Mouse (Mus musculus): ENCODE measurements around the gene Ltn1. TPM values are rescaled to one million over a fixed set of nuclear protein-coding genes. Genes with fewer than 3 reads are reported as not detected.

Gene Ltn1
- polyA plus RNA-seq, 1 experiment from 2014 or later: 10.5 TPM

DNA sequence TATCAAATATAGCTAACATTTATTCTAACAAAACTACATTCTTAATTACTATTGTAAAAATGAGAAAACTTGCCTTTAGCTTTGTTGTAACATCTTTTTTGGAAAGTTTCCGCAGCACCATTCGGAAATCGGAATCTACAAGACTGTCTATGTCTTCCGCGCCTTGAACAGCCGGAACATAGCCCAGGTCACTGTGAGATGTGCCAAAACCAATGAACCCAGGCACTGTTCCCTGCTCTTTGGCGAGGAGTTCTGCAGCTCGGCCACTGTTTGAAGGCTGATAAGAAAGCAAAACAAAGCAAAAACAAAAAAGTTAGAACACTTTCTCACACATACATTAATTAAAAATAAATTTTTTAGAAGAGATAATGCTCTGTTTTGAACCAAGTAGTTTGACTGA is 4.9 kb downstream of the Ltn1 start:
- no peak overlapping the region for H3K27ac ChIP-seq (ENCODE audit: low read length)
- no peak overlapping the region for H3K4me2 ChIP-seq (ENCODE audit: low read depth, low read length)
- H3K4me3 ChIP-seq (ENCODE audit: low read depth, low read length): no peak overlapping the region
- H3K36me3 ChIP-seq (ENCODE audit: control insufficient read depth, insufficient read depth): peaks cover 31% of the 10 kb centered on the region
- no peaks in the 10 kb centered on the region for H3K27me3 ChIP-seq (ENCODE audit: control insufficient read depth, insufficient read depth, low read depth, low read length)
- H3K4me1 ChIP-seq (ENCODE audit: control insufficient read depth, low read depth, low read length): no peaks in the 10 kb centered on the region
- H3K9ac ChIP-seq (ENCODE audit: low read depth, low read length): no peak overlapping the region
- ATAC-seq (ENCODE audit: low read depth): no peak
- no peaks in the 10 kb centered on the region for H3K9me3 ChIP-seq (replicated peaks; ENCODE audit: control insufficient read depth, low read length)
- WGBS (ENCODE audit: insufficient replicate concordance): 86% methylated on average over 8 of the region's 8 CpGs

DNA sequence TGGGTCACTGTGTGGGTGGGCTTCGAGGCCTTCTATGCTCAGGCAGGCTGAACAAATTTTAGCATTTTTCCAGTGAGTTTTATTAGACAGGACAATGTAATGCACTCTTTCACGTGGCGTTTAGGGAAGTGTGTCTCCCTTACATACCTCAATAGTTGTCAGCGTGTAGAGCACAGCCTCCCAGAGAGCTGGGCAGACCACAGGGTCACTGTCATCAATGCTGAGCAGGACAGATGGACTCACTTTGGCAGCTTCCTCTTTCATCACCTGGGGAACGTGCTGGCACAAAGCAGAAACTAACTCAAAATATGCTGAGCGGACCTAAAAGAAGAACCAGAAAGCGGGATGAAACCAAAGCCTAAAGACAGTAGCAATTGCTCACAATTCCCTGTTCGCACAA is 11.8 kb downstream of the Ltn1 start:
- 80% methylated on average over 8 of the region's 8 CpGs for WGBS (ENCODE audit: insufficient replicate concordance)
- ATAC-seq (ENCODE audit: low read depth): no peak
- H3K27ac ChIP-seq (ENCODE audit: low read length): no peak overlapping the region
- H3K4me3 ChIP-seq (ENCODE audit: low read depth, low read length): no peak overlapping the region
- no peak overlapping the region for H3K9ac ChIP-seq (ENCODE audit: low read depth, low read length)
- no peak overlapping the region for H3K4me2 ChIP-seq (ENCODE audit: low read depth, low read length)
- H3K9me3 ChIP-seq (replicated peaks; ENCODE audit: control insufficient read depth, low read length): no peaks in the 10 kb centered on the region
- H3K36me3 ChIP-seq (ENCODE audit: control insufficient read depth, insufficient read depth): peaks cover 77% of the 10 kb centered on the region
- H3K27me3 ChIP-seq (ENCODE audit: control insufficient read depth, insufficient read depth, low read depth, low read length): no peaks in the 10 kb centered on the region
- H3K4me1 ChIP-seq (ENCODE audit: control insufficient read depth, low read depth, low read length): no peaks in the 10 kb centered on the region

DNA sequence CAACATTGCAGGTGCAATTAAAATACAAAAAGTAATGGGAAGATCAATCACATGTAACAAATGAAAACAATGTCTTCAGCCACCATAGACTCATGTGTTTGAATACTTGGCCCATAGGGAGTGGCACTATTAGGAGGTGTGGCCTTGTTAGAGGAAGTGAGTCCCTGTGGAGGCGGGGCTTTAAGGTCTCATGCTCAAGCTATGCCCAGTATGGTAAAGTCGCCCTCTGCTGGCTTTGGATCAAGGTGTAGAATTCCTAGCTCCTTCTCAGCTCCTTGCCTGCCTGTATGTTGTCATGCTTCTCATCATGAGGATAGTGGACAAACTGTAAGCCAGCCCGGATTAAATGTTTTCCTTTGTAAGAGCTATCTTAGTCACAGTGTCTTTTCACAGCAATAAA is 27.4 kb downstream of the Ltn1 start:
- H3K9ac ChIP-seq (ENCODE audit: low read depth, low read length): no peak overlapping the region
- ATAC-seq (ENCODE audit: low read depth): peak; percentile 56; the same call in 1 of the 2 replicates
- no peaks in the 10 kb centered on the region for H3K9me3 ChIP-seq (replicated peaks; ENCODE audit: control insufficient read depth, low read length)
- H3K27me3 ChIP-seq (ENCODE audit: control insufficient read depth, insufficient read depth, low read depth, low read length): no peaks in the 10 kb centered on the region
- H3K4me3 ChIP-seq (ENCODE audit: low read depth, low read length): no peak overlapping the region
- WGBS (ENCODE audit: insufficient replicate concordance): 67% methylated on average over 3 of the region's 3 CpGs
- no peak overlapping the region for H3K27ac ChIP-seq (ENCODE audit: low read length)
- H3K36me3 ChIP-seq (ENCODE audit: control insufficient read depth, insufficient read depth): peaks cover 41% of the 10 kb centered on the region
- no peaks in the 10 kb centered on the region for H3K4me1 ChIP-seq (ENCODE audit: control insufficient read depth, low read depth, low read length)
- no peak overlapping the region for H3K4me2 ChIP-seq (ENCODE audit: low read depth, low read length)

DNA sequence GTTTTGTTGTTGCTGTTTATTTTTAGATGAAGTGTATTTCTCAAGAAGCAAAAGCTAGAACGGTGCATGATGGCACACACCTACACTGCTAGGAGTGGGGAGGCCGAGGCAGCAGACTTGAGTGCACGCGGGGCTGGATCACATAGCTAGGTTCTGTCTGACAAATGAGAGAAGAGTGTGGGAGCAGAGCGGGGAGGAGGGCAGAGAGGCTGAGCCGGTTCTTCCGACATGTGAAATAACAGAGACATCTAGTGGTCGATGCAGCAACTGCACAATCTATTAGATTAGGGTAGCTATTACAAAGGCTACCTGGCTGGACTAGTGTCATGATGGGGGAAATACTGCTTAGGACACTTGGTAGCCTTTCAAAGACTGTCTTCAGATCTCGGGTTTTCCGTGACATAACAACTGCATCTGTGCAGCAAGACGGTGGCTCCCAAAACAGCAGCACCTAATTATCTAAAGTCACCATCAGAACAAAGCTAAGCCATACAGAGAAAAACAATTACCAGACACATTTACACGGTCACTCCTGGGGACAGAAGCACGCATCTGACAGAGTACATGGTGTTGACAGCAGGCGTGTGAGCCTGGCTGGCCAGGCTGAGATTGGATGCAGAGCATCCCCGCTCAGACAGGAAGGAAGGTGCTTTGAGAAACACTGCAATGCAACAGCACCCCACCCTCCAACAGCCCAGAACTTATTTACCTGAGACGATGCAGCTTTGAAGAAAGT is 38.4 kb downstream of the Ltn1 start:
- H3K27ac ChIP-seq (ENCODE audit: low read length): no peak overlapping the region
- WGBS (ENCODE audit: insufficient replicate concordance): 54% methylated on average over 16 of the region's 16 CpGs
- H3K4me3 ChIP-seq (ENCODE audit: low read depth, low read length): no peak overlapping the region
- no peaks in the 10 kb centered on the region for H3K27me3 ChIP-seq (ENCODE audit: control insufficient read depth, insufficient read depth, low read depth, low read length)
- H3K9me3 ChIP-seq (replicated peaks; ENCODE audit: control insufficient read depth, low read length): no peaks in the 10 kb centered on the region
- H3K9ac ChIP-seq (ENCODE audit: low read depth, low read length): no peak overlapping the region
- peak; percentile 47; the same call in 1 of the 2 replicates for ATAC-seq (ENCODE audit: low read depth)
- H3K4me2 ChIP-seq (ENCODE audit: low read depth, low read length): no peak overlapping the region
- H3K36me3 ChIP-seq (ENCODE audit: control insufficient read depth, insufficient read depth): peaks cover 27% of the 10 kb centered on the region
- no peaks in the 10 kb centered on the region for H3K4me1 ChIP-seq (ENCODE audit: control insufficient read depth, low read depth, low read length)

DNA sequence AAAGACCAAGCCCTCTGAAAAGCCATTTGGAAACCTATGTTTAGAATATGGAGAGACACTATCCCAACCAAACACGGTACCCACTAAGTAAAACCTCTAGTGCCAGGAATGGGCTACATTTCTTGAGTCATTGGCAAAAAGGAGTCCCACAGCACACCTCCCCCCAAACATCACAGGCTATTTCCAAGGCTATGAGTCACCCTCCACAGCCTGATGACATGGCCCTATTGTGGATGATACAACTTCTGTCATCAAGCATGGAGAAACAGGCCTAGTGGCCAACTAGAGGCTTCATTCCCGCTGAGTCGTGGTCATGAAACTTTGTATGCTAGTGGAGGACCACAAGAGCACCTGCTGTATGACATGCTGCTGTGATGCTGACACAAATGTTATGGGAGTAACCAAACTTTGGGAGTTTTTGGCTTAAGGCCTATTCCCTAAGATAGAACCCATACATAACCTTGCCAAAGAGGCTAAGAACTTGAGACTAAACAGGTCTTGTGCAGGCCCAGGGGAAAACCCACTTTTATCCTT is 44.9 kb downstream of the Ltn1 start:
- Histone ChIP-seq H3K4me2 (ENCODE audit: low read depth, low read length) (no peak overlapping the region), H3K9ac (ENCODE audit: low read depth, low read length) (no peak overlapping the region), H3K4me1 (ENCODE audit: control insufficient read depth, low read depth, low read length) (no peaks in the 10 kb centered on the region), H3K27ac (ENCODE audit: low read length) (no peak overlapping the region), H3K27me3 (ENCODE audit: control insufficient read depth, insufficient read depth, low read depth, low read length) (no peaks in the 10 kb centered on the region), H3K9me3 (replicated peaks; ENCODE audit: control insufficient read depth, low read length) (no peaks in the 10 kb centered on the region), H3K36me3 (ENCODE audit: control insufficient read depth, insufficient read depth) (peaks cover 16% of the 10 kb centered on the region), H3K4me3 (ENCODE audit: low read depth, low read length) (no peak overlapping the region)
- WGBS (ENCODE audit: insufficient replicate concordance): 89% methylated on average over 3 of the region's 3 CpGs
- ATAC-seq (ENCODE audit: low read depth): no peak

DNA sequence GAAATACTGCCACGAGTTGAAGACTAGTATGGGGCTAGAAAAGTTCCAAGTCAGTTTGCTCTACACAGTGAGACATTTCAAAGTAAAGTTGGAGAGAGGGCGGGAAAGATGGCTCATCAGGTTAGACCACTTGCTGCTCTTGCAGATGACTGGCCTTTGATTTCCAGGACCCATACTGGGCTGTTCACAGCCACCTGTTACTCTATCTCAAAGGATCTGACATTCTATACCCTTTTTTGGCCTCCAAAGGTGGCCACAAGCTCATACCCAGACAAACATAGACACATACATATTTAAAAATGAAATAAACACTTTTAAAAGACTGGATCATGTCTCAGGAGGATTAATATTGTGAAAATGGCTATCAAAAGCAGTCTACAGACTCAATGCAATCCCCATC is 48.0 kb downstream of the Ltn1 start:
- Histone ChIP-seq H3K4me2 (ENCODE audit: low read depth, low read length) (no peak overlapping the region), H3K9me3 (replicated peaks; ENCODE audit: control insufficient read depth, low read length) (no peaks in the 10 kb centered on the region), H3K27ac (ENCODE audit: low read length) (no peak overlapping the region), H3K27me3 (ENCODE audit: control insufficient read depth, insufficient read depth, low read depth, low read length) (no peaks in the 10 kb centered on the region), H3K4me3 (ENCODE audit: low read depth, low read length) (no peak overlapping the region), H3K9ac (ENCODE audit: low read depth, low read length) (no peak overlapping the region), H3K4me1 (ENCODE audit: control insufficient read depth, low read depth, low read length) (no peaks in the 10 kb centered on the region), H3K36me3 (ENCODE audit: control insufficient read depth, insufficient read depth) (peaks cover 41% of the 10 kb centered on the region)
- 62% methylated on average over 2 of the region's 2 CpGs for WGBS (ENCODE audit: insufficient replicate concordance)
- no peak for ATAC-seq (ENCODE audit: low read depth)

DNA sequence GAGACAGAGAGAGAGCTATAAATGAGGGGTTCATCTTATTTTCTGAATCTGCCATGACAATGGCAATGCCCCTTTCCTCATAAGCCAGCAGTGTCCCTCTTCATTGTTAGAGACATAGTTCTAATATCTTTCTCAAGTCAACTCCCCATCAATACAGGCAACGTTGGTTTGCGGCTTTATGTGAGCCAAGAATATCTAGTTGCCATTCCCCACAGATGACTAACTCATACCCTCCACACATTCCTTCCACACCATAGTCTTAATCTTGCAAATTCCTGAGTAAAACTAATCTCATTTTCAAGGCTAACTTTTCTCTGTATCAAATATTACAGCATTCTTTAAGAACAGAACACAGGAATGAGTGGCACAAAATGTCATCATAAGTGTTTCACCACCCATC is 49.4 kb downstream of the Ltn1 start:
- Histone ChIP-seq H3K4me1 (ENCODE audit: control insufficient read depth, low read depth, low read length) (no peaks in the 10 kb centered on the region), H3K36me3 (ENCODE audit: control insufficient read depth, insufficient read depth) (peaks cover 42% of the 10 kb centered on the region), H3K9me3 (replicated peaks; ENCODE audit: control insufficient read depth, low read length) (no peaks in the 10 kb centered on the region), H3K27me3 (ENCODE audit: control insufficient read depth, insufficient read depth, low read depth, low read length) (no peaks in the 10 kb centered on the region), H3K27ac (ENCODE audit: low read length) (no peak overlapping the region), H3K9ac (ENCODE audit: low read depth, low read length) (no peak overlapping the region), H3K4me2 (ENCODE audit: low read depth, low read length) (no peak overlapping the region), H3K4me3 (ENCODE audit: low read depth, low read length) (no peak overlapping the region)
- ATAC-seq (ENCODE audit: low read depth): no peak
- 78% methylated on average over 2 of the region's 2 CpGs for WGBS (ENCODE audit: insufficient replicate concordance)

DNA sequence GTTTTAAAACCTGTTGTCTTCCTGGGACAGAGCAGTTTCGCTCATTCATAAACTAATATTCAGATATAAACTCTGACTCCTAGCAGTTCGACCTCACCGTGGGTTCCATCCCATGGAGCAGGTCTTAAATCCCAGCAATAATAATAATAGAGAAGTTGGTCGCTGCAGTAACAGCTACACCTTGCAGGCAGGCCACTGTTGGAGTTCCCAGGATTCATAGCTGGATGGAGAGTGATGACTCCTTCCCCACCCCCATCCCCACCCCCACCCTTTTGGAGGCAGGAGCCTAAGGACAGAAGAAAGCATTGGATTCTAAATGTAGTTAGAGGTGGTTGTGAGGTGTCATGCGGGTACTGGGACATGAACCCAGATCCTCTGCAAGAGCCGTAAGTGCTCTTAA is 66.0 kb downstream of the Ltn1 start:
- H3K27me3 ChIP-seq (ENCODE audit: control insufficient read depth, insufficient read depth, low read depth, low read length): no peaks in the 10 kb centered on the region
- H3K4me2 ChIP-seq (ENCODE audit: low read depth, low read length): no peak overlapping the region
- no peaks in the 10 kb centered on the region; the same call in 1 of the 2 replicates for H3K4me1 ChIP-seq (ENCODE audit: control insufficient read depth, low read depth, low read length)
- 78% methylated on average over 6 of the region's 6 CpGs for WGBS (ENCODE audit: insufficient replicate concordance)
- no peaks in the 10 kb centered on the region for H3K9me3 ChIP-seq (replicated peaks; ENCODE audit: control insufficient read depth, low read length)
- no peak overlapping the region for H3K27ac ChIP-seq (ENCODE audit: low read length)
- no peak for ATAC-seq (ENCODE audit: low read depth)
- no peak overlapping the region for H3K4me3 ChIP-seq (ENCODE audit: low read depth, low read length)
- H3K36me3 ChIP-seq (ENCODE audit: control insufficient read depth, insufficient read depth): no peaks in the 10 kb centered on the region; the same call in 1 of the 2 replicates
- no peak overlapping the region for H3K9ac ChIP-seq (ENCODE audit: low read depth, low read length)

DNA sequence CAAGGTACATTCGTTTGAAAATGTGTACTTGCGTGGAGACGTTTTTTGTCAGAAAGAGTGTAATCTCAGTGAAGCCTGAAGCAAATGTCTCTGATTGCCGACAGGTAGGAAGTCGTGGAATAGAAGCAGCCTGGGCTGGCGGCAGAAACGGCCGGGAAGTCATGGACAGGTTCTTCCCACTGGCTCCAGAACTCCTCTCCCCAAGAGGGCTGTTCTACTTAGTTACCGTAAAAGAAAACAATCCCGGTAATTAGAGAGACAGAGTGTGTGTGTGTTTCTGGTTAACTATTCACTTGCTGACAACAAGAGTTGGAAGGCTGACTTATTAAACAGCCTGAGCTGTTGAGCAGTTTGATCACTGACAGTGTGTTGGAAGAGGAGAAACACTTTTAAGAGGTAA is 66.4 kb downstream of the Ltn1 start:
- Histone ChIP-seq H3K9ac (ENCODE audit: low read depth, low read length) (no peak overlapping the region), H3K27me3 (ENCODE audit: control insufficient read depth, insufficient read depth, low read depth, low read length) (no peaks in the 10 kb centered on the region), H3K9me3 (replicated peaks; ENCODE audit: control insufficient read depth, low read length) (no peaks in the 10 kb centered on the region), H3K4me3 (ENCODE audit: low read depth, low read length) (no peak overlapping the region), H3K36me3 (ENCODE audit: control insufficient read depth, insufficient read depth) (no peaks in the 10 kb centered on the region; the same call in 1 of the 2 replicates), H3K27ac (ENCODE audit: low read length) (no peak overlapping the region), H3K4me1 (ENCODE audit: control insufficient read depth, low read depth, low read length) (no peaks in the 10 kb centered on the region; the same call in 1 of the 2 replicates), H3K4me2 (ENCODE audit: low read depth, low read length) (no peak overlapping the region)
- 74% methylated on average over 10 of the region's 10 CpGs for WGBS (ENCODE audit: insufficient replicate concordance)
- no peak for ATAC-seq (ENCODE audit: low read depth)

Data from liver, embryonic 16.5 days (tissue).